Mouse (Mus musculus): ENCODE measurements around the gene Nkpd1.

DNA sequence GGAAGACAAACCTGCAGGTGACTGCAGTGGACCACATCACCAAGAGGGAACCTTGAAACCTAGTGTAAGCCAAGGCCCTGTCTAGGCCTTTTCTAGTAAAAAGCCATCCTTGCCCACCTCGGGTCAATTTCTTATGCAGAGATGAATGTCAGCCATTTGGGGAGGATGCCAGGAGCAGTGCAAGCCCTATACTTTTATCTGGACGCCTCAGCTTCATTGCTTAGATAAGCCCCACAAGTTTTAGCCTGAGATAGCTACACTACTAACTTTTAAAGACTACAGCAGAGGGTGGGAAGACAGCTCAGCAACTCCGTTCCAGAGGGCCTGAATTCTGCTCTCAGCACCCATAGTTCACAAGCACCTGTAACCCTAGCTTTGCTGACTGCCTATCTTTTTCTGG is 46.2 kb downstream of the Nkpd1 start:
- TF ChIP-seq POLR2A (IDR thresholded peaks at IDR 0.05; ENCODE audit: insufficient read depth, low read depth, low read length) (no peak), CTCF (IDR thresholded peaks at IDR 0.05) (no peak)
